Mouse (Mus musculus) intestine, embryonic 16.5 days (tissue): ENCODE results near the gene Tigd3. TPM values are rescaled to one million over a fixed set of nuclear protein-coding genes. Genes with fewer than 3 reads are reported as not detected.
A peak's percentile ranks its signal among the peaks of the same experiment; 100 is the strongest.

Source experiments
- ATAC-seq: fragments of 200-750 bp; cut with Nextera tagmentation; 2 replicates; pipeline ENCODE4 v1.8.0; 2017; ENCODE audit warnings: moderate TSS enrichment, moderate library complexity
- H3K27ac ChIP-seq: fragments of 300-500 bp; sonication (generic); 2 replicates; pipeline ENCODE4 v1.5.1; 2014; ENCODE audit warnings: mild to moderate bottlenecking, low read length
- H3K27me3 ChIP-seq: fragments of 300-500 bp; sonication (generic); replicated peaks from 2 replicates; pipeline ENCODE4 v1.6.1; 2014; ENCODE audit warnings: low read length, control low read depth, mixed read lengths; ENCODE audit not compliant: control insufficient read depth, insufficient read depth
- H3K36me3 ChIP-seq: fragments of 300-500 bp; sonication (generic); 2 replicates; pipeline ENCODE4 v1.6.1; 2014; ENCODE audit warnings: low read length, control low read depth; ENCODE audit not compliant: control insufficient read depth, insufficient read depth
- H3K4me1 ChIP-seq: fragments of 300-500 bp; sonication (generic); 2 replicates; pipeline ENCODE4 v1.6.1; 2014; ENCODE audit warnings: low read length, control low read depth, mixed read lengths; ENCODE audit not compliant: control insufficient read depth, insufficient read depth
- H3K4me2 ChIP-seq: fragments of 300-500 bp; sonication (generic); 2 replicates; pipeline ENCODE4 v1.6.1; 2014; ENCODE audit warnings: low read depth, low read length, control low read depth
- H3K4me3 ChIP-seq: fragments of 300-500 bp; sonication (generic); 2 replicates; pipeline ENCODE4 v1.5.1; 2014; ENCODE audit warnings: mild to moderate bottlenecking, low read length
- H3K9ac ChIP-seq: fragments of 300-500 bp; sonication (generic); 2 replicates; pipeline ENCODE4 v1.6.1; 2014; ENCODE audit warnings: low read depth, low read length
- H3K9me3 ChIP-seq: fragments of 300-500 bp; sonication (generic); 2 replicates; pipeline ENCODE4 v1.6.1; 2016; ENCODE audit warnings: low read length, control low read depth; ENCODE audit not compliant: control insufficient read depth
- WGBS: fragments of 180-500 bp; shearing (Covaris S2); extraction: QIAGEN DNeasy Blood & Tissue Kit; methylation state at CpG from one replicate; pipeline ENCODE4 v1.1.7; 2014; 5-methylcytosine and 5-hydroxymethylcytosine counted together
- polyA plus RNA-seq: library from polyadenylated mRNA; unstranded; fragments of >200 nt; fragmentation: Nextera tagmentation; extraction: Ambion mirVana; gene quantifications from 2 replicates; pipeline ENCODE4 v1.2.1, GENCODE M21; 2015

The Tigd3 gene
- polyA plus RNA-seq, 1 experiment from 2014 or later, result 1.5 TPM

GRCm38 (mm10) chr19:5935691-5936090 lies 41.7 kb upstream of the Tigd3 start:
- no peak overlapping the region for H3K4me2 ChIP-seq
- no peaks in the 10 kb centered on the region; the same call in 1 of the 2 replicates for H3K36me3 ChIP-seq
- H3K27me3 ChIP-seq, result no peaks in the 10 kb centered on the region
- 55% methylated on average over 5 of the region's 5 CpGs for WGBS
- no peaks in the 10 kb centered on the region for H3K9me3 ChIP-seq
- H3K4me1 ChIP-seq, result peaks cover 31% of the 10 kb centered on the region
- H3K27ac ChIP-seq, result peak overlapping the region; percentile 64
- peak; percentile 47; the same call in 1 of the 2 replicates for ATAC-seq
- H3K9ac ChIP-seq, result peak overlapping the region; percentile 39
- H3K4me3 ChIP-seq, result no peak overlapping the region

- Histone ChIP-seq H3K36me3 (no peaks in the 10 kb centered on the region; the same call in 1 of the 2 replicates), H3K4me2 (no peak overlapping the region), H3K9ac (peak overlapping the region; percentile 39), H3K4me1 (peaks cover 32% of the 10 kb centered on the region), H3K27ac (peak overlapping the region; percentile 64), H3K4me3 (no peak overlapping the region), H3K27me3 (no peaks in the 10 kb centered on the region), H3K9me3 (no peaks in the 10 kb centered on the region)
- peak; percentile 87 for ATAC-seq
- WGBS, result 16% methylated on average over 3 of the region's 3 CpGs
Measured at GRCm38 (mm10) chr19:5935266-5935665, 41.3 kb upstream of the Tigd3 start.

GRCm38 (mm10) chr19:5929634-5930596 lies 36.0 kb upstream of the Tigd3 start:
- 53% methylated on average over 14 of the region's 14 CpGs for WGBS

GRCm38 (mm10) chr19:5928546-5928945 lies 34.6 kb upstream of the Tigd3 start:
- no peaks in the 10 kb centered on the region for H3K36me3 ChIP-seq

More at GRCm38 (mm10) chr19:5929634-5930596, 36.0 kb upstream of the Tigd3 start:
- peak overlapping the region; percentile 66 for H3K27ac ChIP-seq
- ATAC-seq, result peak; percentile 56
- H3K9ac ChIP-seq, result peak overlapping the region; percentile 39
- no peak overlapping the region for H3K4me3 ChIP-seq
- H3K4me1 ChIP-seq, result peaks cover 34% of the 10 kb centered on the region
- H3K36me3 ChIP-seq, result no peaks in the 10 kb centered on the region
- no peak overlapping the region for H3K4me2 ChIP-seq
- no peaks in the 10 kb centered on the region for H3K9me3 ChIP-seq
- H3K27me3 ChIP-seq, result no peaks in the 10 kb centered on the region

GRCm38 (mm10) chr19:5928104-5928503 lies 34.2 kb upstream of the Tigd3 start:
- Histone ChIP-seq H3K27me3 (no peaks in the 10 kb centered on the region), H3K4me1 (peaks cover 39% of the 10 kb centered on the region), H3K36me3 (no peaks in the 10 kb centered on the region), H3K9ac (no peak overlapping the region), H3K9me3 (no peaks in the 10 kb centered on the region), H3K27ac (no peak overlapping the region), H3K4me2 (no peak overlapping the region), H3K4me3 (no peak overlapping the region)
- no peak for ATAC-seq
- 60% methylated on average over 6 of the region's 6 CpGs for WGBS

More at GRCm38 (mm10) chr19:5928546-5928945, 34.6 kb upstream of the Tigd3 start:
- Histone ChIP-seq H3K27me3 (no peaks in the 10 kb centered on the region), H3K27ac (no peak overlapping the region), H3K9me3 (no peaks in the 10 kb centered on the region), H3K4me2 (no peak overlapping the region), H3K9ac (0 out of 2 replicates have a peak overlapping the region, but pooled peaks have one; percentile 16), H3K4me3 (no peak overlapping the region), H3K4me1 (peaks cover 38% of the 10 kb centered on the region)
- no peak for ATAC-seq
- 44% methylated on average over 3 of the region's 3 CpGs for WGBS

- no peak overlapping the region for H3K4me2 ChIP-seq
- H3K9me3 ChIP-seq, result no peaks in the 10 kb centered on the region
- H3K4me1 ChIP-seq, result peaks cover 39% of the 10 kb centered on the region
- WGBS, result 70% methylated on average over 8 of the region's 8 CpGs
- H3K27ac ChIP-seq, result no peak overlapping the region
- no peak overlapping the region for H3K9ac ChIP-seq
- ATAC-seq, result no peak
- H3K36me3 ChIP-seq, result no peaks in the 10 kb centered on the region
- no peaks in the 10 kb centered on the region for H3K27me3 ChIP-seq
- no peak overlapping the region for H3K4me3 ChIP-seq
Measured at GRCm38 (mm10) chr19:5927532-5927931, 33.6 kb upstream of the Tigd3 start.

GRCm38 (mm10) chr19:5927026-5927425 lies 33.1 kb upstream of the Tigd3 start:
- H3K9ac ChIP-seq, result no peak overlapping the region
- no peak overlapping the region for H3K4me3 ChIP-seq
- WGBS, result 73% methylated on average over 11 of the region's 11 CpGs
- no peak overlapping the region for H3K27ac ChIP-seq
- H3K27me3 ChIP-seq, result no peaks in the 10 kb centered on the region
- no peaks in the 10 kb centered on the region for H3K9me3 ChIP-seq
- peaks cover 43% of the 10 kb centered on the region for H3K4me1 ChIP-seq
- H3K36me3 ChIP-seq, result no peaks in the 10 kb centered on the region
- no peak for ATAC-seq
- H3K4me2 ChIP-seq, result no peak overlapping the region

- WGBS, result 29% methylated on average over 11 of the region's 11 CpGs
- no peak for ATAC-seq
- peak overlapping the region; percentile 71 for H3K4me3 ChIP-seq
- peaks cover 50% of the 10 kb centered on the region for H3K4me1 ChIP-seq
- peak overlapping the region; percentile 41 for H3K9ac ChIP-seq
- H3K27ac ChIP-seq, result peak overlapping the region; percentile 67
- no peaks in the 10 kb centered on the region for H3K9me3 ChIP-seq
- H3K36me3 ChIP-seq, result 0 out of 2 replicates have a peak, but pooled peaks cover 2% of the 10 kb centered on the region
- H3K27me3 ChIP-seq, result no peaks in the 10 kb centered on the region
- peak overlapping the region; percentile 56 for H3K4me2 ChIP-seq
Measured at GRCm38 (mm10) chr19:5925311-5925855, 31.4 kb upstream of the Tigd3 start.

GRCm38 (mm10) chr19:5924713-5925093 lies 30.8 kb upstream of the Tigd3 start, which contains the start of gene Cdc42ep2:
TSS of gene Cdc42ep2 (minus strand) at chr19:5924816.
- peaks cover 43% of the 10 kb centered on the region for H3K4me1 ChIP-seq
- H3K36me3 ChIP-seq, result 0 out of 2 replicates have a peak, but pooled peaks cover 3% of the 10 kb centered on the region
- WGBS, result under 1% methylated on average over 18 of the region's 18 CpGs
- H3K27ac ChIP-seq, result peak within 1 kb of the TSS; percentile 95
- H3K9ac ChIP-seq, result peak within 1 kb of the TSS; percentile 75
- H3K4me3 ChIP-seq, result peak within 1 kb of the TSS; percentile 71
- ATAC-seq, result peak; percentile 94
- no peaks in the 10 kb centered on the region for H3K9me3 ChIP-seq
- H3K4me2 ChIP-seq, result peak within 1 kb of the TSS; percentile 95
- H3K27me3 ChIP-seq, result no peaks in the 10 kb centered on the region
